8 mouse cellular contexts compared by ENCODE assay signal in the genomic region with DNA sequence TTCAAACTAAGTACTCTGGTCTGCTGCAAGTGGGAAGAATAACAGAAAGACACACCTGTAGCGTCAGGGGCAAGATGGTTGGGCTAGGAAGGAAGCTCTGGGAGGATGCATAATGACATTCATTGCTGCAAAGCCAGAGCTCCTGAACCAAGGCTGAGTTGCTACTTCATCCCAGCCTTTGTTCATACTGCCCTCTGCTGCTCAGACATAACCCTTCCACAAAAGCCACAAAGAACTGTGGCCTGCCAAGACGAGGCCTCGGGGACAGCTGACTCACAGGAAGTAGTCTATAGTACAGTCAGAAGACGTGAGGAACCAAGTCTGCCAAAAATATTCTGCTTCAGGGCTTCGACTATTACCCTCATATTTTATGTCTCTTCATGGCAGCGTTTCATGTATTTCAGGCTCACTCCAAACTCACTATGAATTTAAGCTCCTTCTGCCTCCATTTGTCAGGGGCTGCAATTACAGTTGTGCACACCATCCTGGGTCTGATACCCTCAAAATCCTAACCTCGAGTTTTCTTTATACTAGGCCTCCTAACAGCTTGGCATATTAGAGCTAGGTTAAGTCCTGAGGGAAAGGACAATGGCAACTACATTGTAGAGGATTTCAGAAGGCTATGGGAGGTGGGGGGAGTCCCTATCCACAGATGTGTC. TPM values are rescaled to one million over a fixed set of nuclear protein-coding genes. Genes with fewer than 3 reads are reported as not detected.
A peak's percentile ranks its signal among the peaks of the same experiment; 100 is the strongest.
DNase-seq lines count a peak whose midpoint lies in the region; ATAC-seq lines count a peak whose summit lies in the region.

No protein-coding gene starts in this region.

- no peak overlapping the region for H3K4me3 ChIP-seq in forebrain, embryonic 11.5 days (ENCODE audit: low read depth, low read length)
- no peak overlapping the region for H3K4me3 ChIP-seq in heart, embryonic 15.5 days
- H3K4me3 ChIP-seq in liver, embryonic 12.5 days: no peak overlapping the region
- H3K4me3 ChIP-seq in stomach, embryonic 14.5 days (ENCODE audit: low read depth, low read length): no peak overlapping the region

- no peaks in the 10 kb centered on the region for H3K36me3 ChIP-seq in forebrain, embryonic 11.5 days (ENCODE audit: control insufficient read depth, insufficient read depth, low read length)
- peaks cover 4% of the 10 kb centered on the region; the same call in 1 of the 2 replicates for H3K36me3 ChIP-seq in heart, embryonic 15.5 days
- 0 out of 2 replicates have a peak, but pooled peaks cover 3% of the 10 kb centered on the region for H3K36me3 ChIP-seq in liver, embryonic 12.5 days
- no peaks in the 10 kb centered on the region for H3K36me3 ChIP-seq in stomach, embryonic 14.5 days (ENCODE audit: control insufficient read depth, insufficient read depth, low read length)

- no peaks in the 10 kb centered on the region for H3K9me3 ChIP-seq in forebrain, embryonic 11.5 days (ENCODE audit: control insufficient read depth, low read length)
- H3K9me3 ChIP-seq in heart, embryonic 15.5 days (replicated peaks): no peaks in the 10 kb centered on the region
- H3K9me3 ChIP-seq in liver, embryonic 12.5 days (replicated peaks): no peaks in the 10 kb centered on the region
- H3K9me3 ChIP-seq in stomach, embryonic 14.5 days (ENCODE audit: control insufficient read depth, low read depth, low read length): no peaks in the 10 kb centered on the region

- H3K27ac ChIP-seq in forebrain, embryonic 11.5 days (ENCODE audit: low read depth, low read length): no peak overlapping the region
- H3K27ac ChIP-seq in heart, embryonic 15.5 days: no peak overlapping the region
- H3K27ac ChIP-seq in liver, embryonic 12.5 days: no peak overlapping the region
- H3K27ac ChIP-seq in stomach, embryonic 14.5 days (ENCODE audit: low read length): no peak overlapping the region

- peak; percentile 73 for ATAC-seq in forebrain, embryonic 11.5 days (replicated peaks; ENCODE audit: low FRiP score)
- peak; percentile 76; the same call in 1 of the 2 replicates for ATAC-seq in heart, embryonic 15.5 days (replicated peaks; ENCODE audit: insufficient number of reproducible peaks, insufficient read depth, low FRiP score, low read depth)
- peak; percentile 71 for ATAC-seq in liver, embryonic 12.5 days
- peak; percentile 72; the same call in 1 of the 2 replicates for ATAC-seq in stomach, embryonic 14.5 days (ENCODE audit: insufficient number of reproducible peaks, insufficient read depth, low FRiP score, low read depth)

- H3K9ac ChIP-seq in forebrain, embryonic 11.5 days (ENCODE audit: low read length): no peak overlapping the region
- H3K9ac ChIP-seq in heart, embryonic 15.5 days: no peak overlapping the region
- no peak overlapping the region for H3K9ac ChIP-seq in liver, embryonic 12.5 days
- H3K9ac ChIP-seq in stomach, embryonic 14.5 days (replicated peaks; ENCODE audit: low read depth, low read length): no peak overlapping the region

- H3K4me1 ChIP-seq in forebrain, embryonic 11.5 days (replicated peaks; ENCODE audit: control insufficient read depth, insufficient read depth, low read length): no peaks in the 10 kb centered on the region
- no peaks in the 10 kb centered on the region for H3K4me1 ChIP-seq in heart, embryonic 15.5 days (replicated peaks)
- H3K4me1 ChIP-seq in liver, embryonic 12.5 days: no peaks in the 10 kb centered on the region
- H3K4me1 ChIP-seq in stomach, embryonic 14.5 days (ENCODE audit: control insufficient read depth, insufficient read depth, low read length): no peaks in the 10 kb centered on the region

- 33% methylated on average over 7 of the region's 7 CpGs for WGBS in forebrain, embryonic 11.5 days
- WGBS in heart, embryonic 15.5 days: 15% methylated on average over 7 of the region's 7 CpGs
- 13% methylated on average over 7 of the region's 7 CpGs for WGBS in liver, embryonic 12.5 days (ENCODE audit: insufficient replicate concordance)
- WGBS in stomach, embryonic 14.5 days: 18% methylated on average over 7 of the region's 7 CpGs

- H3K4me2 ChIP-seq in forebrain, embryonic 11.5 days (ENCODE audit: low read depth, low read length, severe bottlenecking): no peak overlapping the region
- H3K4me2 ChIP-seq in heart, embryonic 15.5 days: no peak overlapping the region
- H3K4me2 ChIP-seq in liver, embryonic 12.5 days: no peak overlapping the region
- H3K4me2 ChIP-seq in stomach, embryonic 14.5 days (replicated peaks; ENCODE audit: low read depth, low read length): no peak overlapping the region

- DNase-seq in CD4-positive helper T cell, adult 2 months (ENCODE audit: low read depth, low spot score): peak; percentile 67
- DNase-seq in c-Kit-positive CD71-negative TER-119-negative erythroid progenitor cells, embryonic 14.5 days (ENCODE audit: low read depth): peak; percentile 44
- DNase-seq in forebrain, embryonic 11.5 days (ENCODE audit: low spot score): peak; percentile 65
- DNase-seq in kidney, postnatal 14 days: peak; percentile 85
- peak; percentile 58 to 62 for DNase-seq in natural killer cell, adult 2 months (ENCODE audit: low spot score in 2 of 2)

- H3K27me3 ChIP-seq in forebrain, embryonic 11.5 days (ENCODE audit: control insufficient read depth, insufficient read depth, low read length): no peaks in the 10 kb centered on the region
- no peaks in the 10 kb centered on the region for H3K27me3 ChIP-seq in heart, embryonic 15.5 days
- H3K27me3 ChIP-seq in liver, embryonic 12.5 days (replicated peaks): no peaks in the 10 kb centered on the region
- no peaks in the 10 kb centered on the region for H3K27me3 ChIP-seq in stomach, embryonic 14.5 days (ENCODE audit: control insufficient read depth, insufficient read depth, low read length)

RNA-seq across cellular contexts. Expression of a gene that starts 25.9 kb away (rescaled TPM):
- polyA plus RNA-seq in forebrain, embryonic 11.5 days (2014; fragmentation: Nextera tagmentation; extraction: Ambion mirVana): 23.5 and 27.3 TPM in 2 replicates
- 12.0 and 17.1 TPM in 2 replicates for polyA plus RNA-seq in heart, embryonic 15.5 days (2015; fragmentation: Nextera tagmentation; extraction: Ambion mirVana)
- polyA plus RNA-seq in liver, embryonic 12.5 days (2016; fragmentation: Nextera tagmentation; extraction: Ambion mirVana): 2.4 and 3.1 TPM in 2 replicates
- 60.4 and 62.2 TPM in 2 replicates for polyA plus RNA-seq in stomach, embryonic 14.5 days (2014; fragmentation: Nextera tagmentation; extraction: Ambion mirVana)

RNA-seq across cellular contexts. Expression of a gene that starts 38.3 kb away (rescaled TPM):
- polyA plus RNA-seq in forebrain, embryonic 11.5 days (2014; fragmentation: Nextera tagmentation; extraction: Ambion mirVana): 59.2 and 65.7 TPM in 2 replicates
- 45.0 and 46.0 TPM in 2 replicates for polyA plus RNA-seq in heart, embryonic 15.5 days (2015; fragmentation: Nextera tagmentation; extraction: Ambion mirVana)
- polyA plus RNA-seq in liver, embryonic 12.5 days (2016; fragmentation: Nextera tagmentation; extraction: Ambion mirVana): 40.3 and 43.1 TPM in 2 replicates
- polyA plus RNA-seq in stomach, embryonic 14.5 days (2014; fragmentation: Nextera tagmentation; extraction: Ambion mirVana): 48.1 and 53.4 TPM in 2 replicates
